Mouse (Mus musculus): Measurements from ENCODE around the gene AU040320.

GRCm38 (mm10) chr4:126810566-126810965 lies 57.2 kb downstream of the AU040320 start:
- no peak for TF ChIP-seq CTCF (IDR thresholded peaks at IDR 0.05; ENCODE audit: control insufficient read depth, insufficient read depth, insufficient read length)
- no peak for TF ChIP-seq MYOD1 (IDR thresholded peaks at IDR 0.05; ENCODE audit: control insufficient read depth, insufficient read length, low read depth)
- no peak for TF ChIP-seq USF1 (IDR thresholded peaks at IDR 0.05; ENCODE audit: low read depth)
- no peak for TF ChIP-seq CEBPB (IDR thresholded peaks at IDR 0.05; ENCODE audit: low read depth)
- no peak for TF ChIP-seq MYOG (IDR thresholded peaks at IDR 0.05; ENCODE audit: control insufficient read depth, extremely low read depth, insufficient read length)
- no peak for TF ChIP-seq MAX (IDR thresholded peaks at IDR 0.05)
- TF ChIP-seq FOSL1 (IDR thresholded peaks at IDR 0.05; ENCODE audit: insufficient read depth, low read length, poor library complexity, severe bottlenecking) = no peak

All from C2C12 (cell line).